Mouse (Mus musculus) liver, adult 2 months (tissue): ENCODE measurements around the gene Hk3.

ENCODE experiments used
- CTCF ChIP-seq: fragments of 200-500 bp; IDR thresholded peaks from 2 replicates; pipeline ENCODE4 v1.5.1; 2011; ENCODE audit warnings: low read depth, low read length, control low read depth
- POLR2A ChIP-seq: fragments of 200-500 bp; IDR thresholded peaks from 2 replicates; pipeline ENCODE4 v1.6.1; 2011; ENCODE audit warnings: low read length, control low read depth; ENCODE audit not compliant: insufficient read depth; ENCODE audit errors: extremely low read depth

GRCm38 (mm10) chr13:54983614-54984013, 37.6 kb downstream of the Hk3 start:
- peak; percentile 23; the same call in 1 of the 2 replicates for TF ChIP-seq CTCF
- no peak for TF ChIP-seq POLR2A
